Mouse (Mus musculus): ENCODE measurements around the gene Fstl3.

- no peak for TF ChIP-seq POLR2A (IDR thresholded peaks at IDR 0.05; ENCODE audit: borderline replicate concordance, insufficient read depth, low read length)
- TF ChIP-seq CTCF (IDR thresholded peaks at IDR 0.05; ENCODE audit: borderline replicate concordance, insufficient read depth, low read depth, low read length), result no peak
Measured at GRCm38 (mm10) chr10:79755854-79756253, 21.2 kb upstream of the Fstl3 start.
